Mouse (Mus musculus): ENCODE data around the gene Itk. TPM values are rescaled to one million over a fixed set of nuclear protein-coding genes. Genes with fewer than 3 reads are reported as not detected.

Gene Itk
- polyA plus RNA-seq, 1 experiment = 0.05 TPM

GRCm38 (mm10) chr11:46362061-46363022 lies 27.0 kb downstream of the Itk start:
- H3K4me3 ChIP-seq (ENCODE audit: insufficient read depth, poor library complexity, severe bottlenecking) = no peak overlapping the region

DNA sequence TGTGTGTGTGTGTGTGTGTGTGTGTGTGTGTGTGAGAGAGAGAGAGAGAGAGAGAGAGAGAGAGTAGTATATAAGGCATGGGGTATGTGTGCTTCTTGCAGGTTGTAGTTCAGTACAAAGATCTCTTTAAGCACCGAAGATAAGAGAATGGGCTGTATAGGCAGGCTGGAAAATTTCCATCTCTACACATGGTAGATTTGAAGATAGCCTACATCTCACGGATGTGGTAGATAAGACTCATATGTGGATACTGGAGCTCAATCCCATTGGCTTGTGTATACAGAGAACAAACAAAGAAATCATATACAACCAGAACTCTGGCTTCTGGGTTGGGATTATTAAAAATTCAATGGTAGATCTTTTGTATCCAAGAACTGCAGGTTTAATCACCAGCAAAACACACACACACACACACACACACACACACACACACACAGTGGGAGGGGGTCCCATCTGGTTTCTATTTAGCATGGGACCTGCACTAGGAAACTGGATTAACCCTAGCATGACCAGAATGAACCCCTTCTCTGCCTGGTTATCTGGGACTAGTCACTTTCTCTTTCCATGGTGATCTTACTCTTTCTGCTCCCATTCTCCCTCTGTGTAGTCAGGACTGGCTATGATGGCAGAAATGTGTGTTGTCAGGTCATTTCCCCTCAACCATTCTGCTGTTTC lies 28.2 kb downstream of the Itk start:
- TF ChIP-seq CEBPB (IDR thresholded peaks at IDR 0.05; ENCODE audit: low read depth) (no peak), MAX (IDR thresholded peaks at IDR 0.05) (no peak), CTCF (IDR thresholded peaks at IDR 0.05; ENCODE audit: control insufficient read depth, insufficient read depth, insufficient read length) (no peak), MYOG (IDR thresholded peaks at IDR 0.05; ENCODE audit: control insufficient read depth, extremely low read depth, insufficient read length) (no peak), MYOD1 (IDR thresholded peaks at IDR 0.05; ENCODE audit: control insufficient read depth, insufficient read length, low read depth) (no peak), USF1 (IDR thresholded peaks at IDR 0.05; ENCODE audit: low read depth) (no peak), FOSL1 (IDR thresholded peaks at IDR 0.05; ENCODE audit: insufficient read depth, low read length, poor library complexity, severe bottlenecking) (no peak)
- Histone ChIP-seq H3K36me3 (ENCODE audit: control insufficient read depth, insufficient read depth) (no peaks in the 10 kb centered on the region), H3K4me3 (ENCODE audit: insufficient read depth, poor library complexity, severe bottlenecking) (no peak overlapping the region), H3ac (ENCODE audit: control insufficient read depth, insufficient read length, low read depth) (no peak overlapping the region), H3K79me3 (ENCODE audit: low read depth) (no peaks in the 10 kb centered on the region), H3K27me3 (ENCODE audit: control insufficient read depth, insufficient read depth, insufficient read length) (no peaks in the 10 kb centered on the region), H3K79me2 (ENCODE audit: control insufficient read depth, insufficient read depth) (no peaks in the 10 kb centered on the region)

More at GRCm38 (mm10) chr11:46362061-46363022, 27.0 kb downstream of the Itk start:
- Histone ChIP-seq H3ac (ENCODE audit: control insufficient read depth, insufficient read length, low read depth) (no peak overlapping the region), H3K79me2 (ENCODE audit: control insufficient read depth, insufficient read depth) (no peaks in the 10 kb centered on the region), H3K36me3 (ENCODE audit: control insufficient read depth, insufficient read depth) (no peaks in the 10 kb centered on the region), H3K79me3 (ENCODE audit: low read depth) (no peaks in the 10 kb centered on the region), H3K27me3 (ENCODE audit: control insufficient read depth, insufficient read depth, insufficient read length) (no peaks in the 10 kb centered on the region)
- TF ChIP-seq MAX (IDR thresholded peaks at IDR 0.05) (no peak), FOSL1 (IDR thresholded peaks at IDR 0.05; ENCODE audit: insufficient read depth, low read length, poor library complexity, severe bottlenecking) (no peak), USF1 (IDR thresholded peaks at IDR 0.05; ENCODE audit: low read depth) (no peak), MYOD1 (IDR thresholded peaks at IDR 0.05; ENCODE audit: control insufficient read depth, insufficient read length, low read depth) (no peak), MYOG (IDR thresholded peaks at IDR 0.05; ENCODE audit: control insufficient read depth, extremely low read depth, insufficient read length) (no peak), CTCF (IDR thresholded peaks at IDR 0.05; ENCODE audit: control insufficient read depth, insufficient read depth, insufficient read length) (no peak), CEBPB (IDR thresholded peaks at IDR 0.05; ENCODE audit: low read depth) (no peak)

DNA sequence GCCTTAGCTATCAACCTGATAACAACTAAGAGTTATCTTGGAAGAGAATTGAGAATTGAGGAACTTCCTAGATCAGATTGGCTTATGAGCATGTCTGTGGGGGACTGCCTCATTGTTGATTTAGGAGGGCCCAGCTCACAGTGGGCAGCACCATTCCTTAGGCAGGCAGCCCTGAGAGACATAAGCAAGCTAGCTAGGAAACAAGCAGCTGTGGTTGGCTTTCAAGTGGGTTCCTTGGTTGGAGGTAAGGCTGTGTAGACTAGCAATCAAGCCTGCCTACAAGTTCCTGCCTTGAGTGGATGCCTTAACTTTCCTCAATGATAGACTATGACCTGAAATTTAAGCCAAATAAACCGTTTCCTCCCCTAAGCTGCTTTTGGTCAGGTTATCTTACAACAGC lies 30.9 kb downstream of the Itk start:
- Histone ChIP-seq H3K36me3 (ENCODE audit: control insufficient read depth, insufficient read depth) (no peaks in the 10 kb centered on the region), H3K4me3 (ENCODE audit: insufficient read depth, poor library complexity, severe bottlenecking) (no peak overlapping the region), H3K79me3 (ENCODE audit: low read depth) (no peaks in the 10 kb centered on the region), H3ac (ENCODE audit: control insufficient read depth, insufficient read length, low read depth) (no peak overlapping the region), H3K27me3 (ENCODE audit: control insufficient read depth, insufficient read depth, insufficient read length) (no peaks in the 10 kb centered on the region), H3K79me2 (ENCODE audit: control insufficient read depth, insufficient read depth) (no peaks in the 10 kb centered on the region)
- TF ChIP-seq MAX (IDR thresholded peaks at IDR 0.05) = no peak
- TF ChIP-seq MYOG (IDR thresholded peaks at IDR 0.05; ENCODE audit: control insufficient read depth, extremely low read depth, insufficient read length) = no peak
- TF ChIP-seq USF1 (IDR thresholded peaks at IDR 0.05; ENCODE audit: low read depth) = no peak
- no peak for TF ChIP-seq FOSL1 (IDR thresholded peaks at IDR 0.05; ENCODE audit: insufficient read depth, low read length, poor library complexity, severe bottlenecking)
- no peak for TF ChIP-seq CTCF (IDR thresholded peaks at IDR 0.05; ENCODE audit: control insufficient read depth, insufficient read depth, insufficient read length)
- TF ChIP-seq MYOD1 (IDR thresholded peaks at IDR 0.05; ENCODE audit: control insufficient read depth, insufficient read length, low read depth) = no peak
- no peak for TF ChIP-seq CEBPB (IDR thresholded peaks at IDR 0.05; ENCODE audit: low read depth)

DNA sequence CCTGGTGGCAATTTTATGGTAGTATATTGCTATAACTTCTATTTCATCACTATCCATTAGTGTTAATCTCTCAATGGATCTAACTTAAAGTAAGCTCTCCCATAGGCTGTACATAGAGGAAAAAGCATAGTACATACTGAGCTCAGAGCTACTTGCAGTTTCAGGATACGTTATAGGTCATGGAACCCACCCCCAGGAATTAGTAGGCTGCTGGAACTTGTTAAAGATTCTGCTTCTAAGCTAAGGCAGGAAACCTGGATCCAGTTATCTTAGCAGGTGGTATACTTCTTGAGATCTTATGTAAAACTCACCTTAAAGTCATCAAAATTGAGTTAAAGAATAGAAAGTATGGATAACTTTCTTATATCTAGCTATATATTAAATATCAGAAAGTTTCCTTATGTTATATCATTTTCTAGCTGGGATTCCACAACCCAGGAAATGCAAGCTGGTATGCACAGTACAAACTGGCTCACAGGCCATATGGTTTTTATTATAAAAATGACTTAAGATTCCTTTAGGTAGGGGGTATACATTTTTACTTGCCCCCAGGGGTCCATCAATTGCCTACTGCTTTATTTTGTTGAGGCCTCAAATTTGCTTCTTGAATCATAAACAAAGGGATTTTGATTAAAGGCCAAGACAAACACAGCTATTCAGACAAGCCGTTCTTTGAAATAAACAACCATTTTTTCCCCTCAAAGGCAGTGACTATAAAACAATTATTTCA lies 39.5 kb downstream of the Itk start:
- H3K36me3 ChIP-seq (ENCODE audit: control insufficient read depth, insufficient read depth) = no peaks in the 10 kb centered on the region
- H3K4me3 ChIP-seq (ENCODE audit: insufficient read depth, poor library complexity, severe bottlenecking) = no peak overlapping the region
- H3K27me3 ChIP-seq (ENCODE audit: control insufficient read depth, insufficient read depth, insufficient read length) = peaks cover 3% of the 10 kb centered on the region
- no peaks in the 10 kb centered on the region for H3K79me2 ChIP-seq (ENCODE audit: control insufficient read depth, insufficient read depth)
- H3K79me3 ChIP-seq (ENCODE audit: low read depth) = no peaks in the 10 kb centered on the region
- TF ChIP-seq CEBPB (IDR thresholded peaks at IDR 0.05; ENCODE audit: low read depth) (no peak), MYOG (IDR thresholded peaks at IDR 0.05; ENCODE audit: control insufficient read depth, extremely low read depth, insufficient read length) (no peak), FOSL1 (IDR thresholded peaks at IDR 0.05; ENCODE audit: insufficient read depth, low read length, poor library complexity, severe bottlenecking) (no peak), MYOD1 (IDR thresholded peaks at IDR 0.05; ENCODE audit: control insufficient read depth, insufficient read length, low read depth) (no peak), CTCF (IDR thresholded peaks at IDR 0.05; ENCODE audit: control insufficient read depth, insufficient read depth, insufficient read length) (no peak), MAX (IDR thresholded peaks at IDR 0.05) (no peak), USF1 (IDR thresholded peaks at IDR 0.05; ENCODE audit: low read depth) (no peak)
- H3ac ChIP-seq (ENCODE audit: control insufficient read depth, insufficient read length, low read depth) = no peak overlapping the region

GRCm38 (mm10) chr11:46348416-46348815 lies 40.9 kb downstream of the Itk start:
- H3K27me3 ChIP-seq (ENCODE audit: control insufficient read depth, insufficient read depth, insufficient read length) = peaks cover 3% of the 10 kb centered on the region
- H3K79me3 ChIP-seq (ENCODE audit: low read depth) = no peaks in the 10 kb centered on the region
- TF ChIP-seq USF1 (IDR thresholded peaks at IDR 0.05; ENCODE audit: low read depth) (no peak), MAX (IDR thresholded peaks at IDR 0.05) (no peak), MYOD1 (IDR thresholded peaks at IDR 0.05; ENCODE audit: control insufficient read depth, insufficient read length, low read depth) (no peak), CEBPB (IDR thresholded peaks at IDR 0.05; ENCODE audit: low read depth) (no peak), FOSL1 (IDR thresholded peaks at IDR 0.05; ENCODE audit: insufficient read depth, low read length, poor library complexity, severe bottlenecking) (no peak), MYOG (IDR thresholded peaks at IDR 0.05; ENCODE audit: control insufficient read depth, extremely low read depth, insufficient read length) (no peak), CTCF (IDR thresholded peaks at IDR 0.05; ENCODE audit: control insufficient read depth, insufficient read depth, insufficient read length) (no peak)
- no peaks in the 10 kb centered on the region for H3K79me2 ChIP-seq (ENCODE audit: control insufficient read depth, insufficient read depth)
- H3K36me3 ChIP-seq (ENCODE audit: control insufficient read depth, insufficient read depth) = no peaks in the 10 kb centered on the region
- H3ac ChIP-seq (ENCODE audit: control insufficient read depth, insufficient read length, low read depth) = no peak overlapping the region
- H3K4me3 ChIP-seq (ENCODE audit: insufficient read depth, poor library complexity, severe bottlenecking) = no peak overlapping the region
